Mouse (Mus musculus): Measurements from ENCODE around the gene Akap1. TPM values are rescaled to one million over a fixed set of nuclear protein-coding genes. Genes with fewer than 3 reads are reported as not detected.
A peak's percentile ranks its signal among the peaks of the same experiment; 100 is the strongest.

Gene Akap1
- polyA plus RNA-seq, 1 experiment from 2014 or later: 20.2 TPM

DNA sequence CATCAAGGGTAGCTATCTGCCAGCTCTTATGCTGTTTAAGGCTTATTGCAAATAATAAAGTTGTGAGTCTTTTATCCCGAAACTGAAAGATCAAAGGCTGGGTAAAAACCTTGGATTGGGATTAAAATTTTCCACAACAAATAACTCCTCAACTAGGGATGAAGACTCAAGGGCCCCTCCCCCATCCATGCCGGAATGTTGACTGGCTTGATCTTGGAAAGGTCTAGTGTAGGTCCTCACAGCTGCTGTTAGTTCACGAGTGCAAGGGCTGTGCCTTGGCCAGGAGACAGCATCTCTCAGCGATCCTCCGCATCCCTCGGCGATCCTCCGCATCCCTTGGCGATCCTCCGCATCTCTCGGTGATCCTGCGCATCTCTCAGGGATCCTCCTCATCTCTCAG lies 13.6 kb upstream of the Akap1 start:
- no peak overlapping the region for H3K4me2 ChIP-seq (replicated peaks)
- no peaks in the 10 kb centered on the region for H3K36me3 ChIP-seq
- no peak overlapping the region for H3K27ac ChIP-seq (replicated peaks)
- 91% methylated on average over 12 of the region's 12 CpGs for WGBS
- peaks cover 4% of the 10 kb centered on the region for H3K4me1 ChIP-seq
- ATAC-seq (ENCODE audit: insufficient number of reproducible peaks, low FRiP score, low TSS enrichment, low read depth): no peak
- no peak overlapping the region for H3K9ac ChIP-seq
- no peak overlapping the region for H3K4me3 ChIP-seq (replicated peaks)
- H3K27me3 ChIP-seq: no peaks in the 10 kb centered on the region
- H3K9me3 ChIP-seq (replicated peaks): no peaks in the 10 kb centered on the region

DNA sequence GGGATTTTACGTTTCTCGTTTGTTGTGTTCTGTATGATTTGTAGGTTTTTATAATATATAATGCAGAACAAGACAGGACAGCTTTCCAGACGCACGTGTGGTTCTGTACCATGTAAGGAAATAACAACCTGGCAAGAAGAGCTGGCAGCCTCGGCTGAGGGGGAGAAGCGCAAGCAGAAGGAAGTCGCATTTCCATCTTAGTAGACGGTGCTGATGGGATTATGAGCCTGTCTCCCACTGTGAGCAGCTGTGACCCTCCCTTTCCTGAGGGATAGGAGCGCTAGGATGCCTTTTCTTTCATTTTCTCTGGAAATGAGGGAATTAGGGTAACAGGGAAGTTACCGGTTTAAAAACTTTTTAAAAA lies 9.3 kb upstream of the Akap1 start:
- H3K4me2 ChIP-seq (replicated peaks): peak overlapping the region; percentile 47
- peaks cover 4% of the 10 kb centered on the region for H3K4me1 ChIP-seq
- peak overlapping the region; percentile 29 for H3K4me3 ChIP-seq (replicated peaks)
- no peak overlapping the region for H3K9ac ChIP-seq
- no peak overlapping the region for H3K27ac ChIP-seq (replicated peaks)
- no peaks in the 10 kb centered on the region for H3K36me3 ChIP-seq
- no peaks in the 10 kb centered on the region for H3K9me3 ChIP-seq (replicated peaks)
- ATAC-seq (ENCODE audit: insufficient number of reproducible peaks, low FRiP score, low TSS enrichment, low read depth): no peak
- peaks cover 6% of the 10 kb centered on the region; the same call in 1 of the 2 replicates for H3K27me3 ChIP-seq
- 4% methylated on average over 10 of the region's 10 CpGs for WGBS

DNA sequence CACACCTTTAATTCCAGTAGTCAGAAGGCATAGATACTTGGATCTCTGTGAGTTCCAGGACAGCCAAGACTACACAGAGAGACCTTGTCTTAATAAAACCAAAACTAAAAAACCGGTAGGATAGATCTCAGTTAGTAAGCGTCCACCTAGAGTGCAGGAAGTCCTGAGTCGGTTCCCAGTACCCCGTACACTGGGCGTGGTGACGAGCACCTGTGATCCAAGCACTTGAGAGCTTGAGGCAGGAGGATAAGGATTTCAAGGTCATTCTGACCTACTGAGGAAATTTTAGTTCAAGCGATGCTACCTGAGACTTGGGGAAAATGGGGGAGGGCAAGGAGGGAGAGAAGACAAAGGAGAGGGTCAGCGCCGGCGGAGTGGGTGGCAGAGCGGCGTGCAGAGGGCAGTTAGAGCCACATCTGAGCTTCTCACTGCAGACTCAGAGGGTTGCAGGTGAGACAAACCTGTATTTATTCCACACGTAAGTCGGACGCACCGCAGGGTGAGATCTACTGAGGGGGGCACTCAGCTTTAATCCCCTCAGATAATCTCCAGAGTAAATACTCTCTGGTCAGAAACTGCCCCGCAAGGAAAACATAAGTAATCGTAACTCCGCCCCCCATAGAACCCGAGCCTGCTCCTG lies 8.8 kb upstream of the Akap1 start:
- 3% methylated on average over 20 of the region's 20 CpGs for WGBS
- Histone ChIP-seq H3K9me3 (replicated peaks) (no peaks in the 10 kb centered on the region), H3K9ac (no peak overlapping the region), H3K4me3 (replicated peaks) (peak overlapping the region; percentile 29), H3K27me3 (peaks cover 6% of the 10 kb centered on the region; the same call in 1 of the 2 replicates), H3K36me3 (no peaks in the 10 kb centered on the region), H3K27ac (replicated peaks) (no peak overlapping the region), H3K4me2 (replicated peaks) (peak overlapping the region; percentile 47), H3K4me1 (peaks cover 4% of the 10 kb centered on the region)
- no peak for ATAC-seq (ENCODE audit: insufficient number of reproducible peaks, low FRiP score, low TSS enrichment, low read depth)

DNA sequence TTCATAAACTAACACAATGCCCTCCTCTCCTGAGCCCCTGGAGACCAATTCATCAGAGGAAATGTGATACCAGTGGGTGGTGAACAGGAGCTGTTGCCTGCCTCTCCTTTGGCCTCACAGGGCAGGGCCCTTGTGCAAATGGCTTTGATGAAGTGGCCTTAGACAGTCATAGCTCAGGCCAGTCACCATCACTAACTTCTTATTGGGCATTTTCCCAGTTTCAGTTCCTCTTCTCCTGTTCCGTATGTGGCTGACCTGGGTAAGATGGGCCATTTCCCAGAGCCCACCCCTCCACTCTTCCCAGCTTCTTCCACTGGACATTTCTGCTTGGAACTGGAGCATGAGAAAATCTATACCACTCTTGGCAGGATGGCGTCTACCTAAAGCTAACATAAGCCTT lies 5.1 kb upstream of the Akap1 start:
- no peak overlapping the region for H3K9ac ChIP-seq
- WGBS: 78% methylated on average over 2 of the region's 2 CpGs
- no peaks in the 10 kb centered on the region for H3K9me3 ChIP-seq (replicated peaks)
- H3K4me1 ChIP-seq: peaks cover 4% of the 10 kb centered on the region
- no peak overlapping the region for H3K27ac ChIP-seq (replicated peaks)
- no peak overlapping the region for H3K4me2 ChIP-seq (replicated peaks)
- no peak overlapping the region for H3K4me3 ChIP-seq (replicated peaks)
- H3K27me3 ChIP-seq: peaks cover 6% of the 10 kb centered on the region; the same call in 1 of the 2 replicates
- ATAC-seq (ENCODE audit: insufficient number of reproducible peaks, low FRiP score, low TSS enrichment, low read depth): no peak
- H3K36me3 ChIP-seq: no peaks in the 10 kb centered on the region

DNA sequence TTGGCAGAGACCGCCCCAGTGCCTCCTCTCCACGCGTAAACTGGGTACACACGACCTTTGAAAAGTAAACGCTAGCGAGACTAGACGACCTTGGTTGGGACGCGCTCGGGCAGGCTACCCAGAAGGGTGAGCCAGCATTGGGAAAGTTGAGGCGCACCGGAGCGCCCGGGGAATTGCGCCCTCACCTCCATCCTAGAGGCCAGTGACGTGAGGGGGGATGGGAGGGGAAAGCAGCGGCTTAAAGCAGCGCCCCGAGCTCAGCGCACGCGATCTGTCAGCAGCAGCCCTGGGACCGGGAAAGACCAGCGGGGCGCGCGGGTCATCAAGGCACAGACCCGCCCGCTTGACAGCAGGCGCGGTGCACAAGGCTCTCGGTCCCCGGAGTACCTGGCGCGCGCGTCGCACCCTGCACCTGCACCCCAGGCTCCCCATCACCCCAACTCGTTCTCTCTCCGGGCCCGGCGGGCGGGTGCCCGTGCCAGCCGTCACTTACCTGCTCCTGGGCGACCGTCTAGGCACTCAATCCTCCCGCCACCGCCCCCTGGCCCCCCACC lies 405 bp downstream of the Akap1 start:
- Histone ChIP-seq H3K4me1 (peaks cover 16% of the 10 kb centered on the region), H3K27ac (replicated peaks) (peak overlapping the region; percentile 90; the same call in 1 of the 2 replicates), H3K9me3 (replicated peaks) (no peaks in the 10 kb centered on the region), H3K9ac (peak overlapping the region; percentile 64), H3K27me3 (no peaks in the 10 kb centered on the region), H3K4me2 (replicated peaks) (peak overlapping the region; percentile 94), H3K36me3 (no peaks in the 10 kb centered on the region), H3K4me3 (replicated peaks) (peak overlapping the region; percentile 62)
- ATAC-seq (ENCODE audit: insufficient number of reproducible peaks, low FRiP score, low TSS enrichment, low read depth): no peak; the same call in 1 of the 2 replicates
- WGBS: under 1% methylated on average over 49 of the region's 49 CpGs

DNA sequence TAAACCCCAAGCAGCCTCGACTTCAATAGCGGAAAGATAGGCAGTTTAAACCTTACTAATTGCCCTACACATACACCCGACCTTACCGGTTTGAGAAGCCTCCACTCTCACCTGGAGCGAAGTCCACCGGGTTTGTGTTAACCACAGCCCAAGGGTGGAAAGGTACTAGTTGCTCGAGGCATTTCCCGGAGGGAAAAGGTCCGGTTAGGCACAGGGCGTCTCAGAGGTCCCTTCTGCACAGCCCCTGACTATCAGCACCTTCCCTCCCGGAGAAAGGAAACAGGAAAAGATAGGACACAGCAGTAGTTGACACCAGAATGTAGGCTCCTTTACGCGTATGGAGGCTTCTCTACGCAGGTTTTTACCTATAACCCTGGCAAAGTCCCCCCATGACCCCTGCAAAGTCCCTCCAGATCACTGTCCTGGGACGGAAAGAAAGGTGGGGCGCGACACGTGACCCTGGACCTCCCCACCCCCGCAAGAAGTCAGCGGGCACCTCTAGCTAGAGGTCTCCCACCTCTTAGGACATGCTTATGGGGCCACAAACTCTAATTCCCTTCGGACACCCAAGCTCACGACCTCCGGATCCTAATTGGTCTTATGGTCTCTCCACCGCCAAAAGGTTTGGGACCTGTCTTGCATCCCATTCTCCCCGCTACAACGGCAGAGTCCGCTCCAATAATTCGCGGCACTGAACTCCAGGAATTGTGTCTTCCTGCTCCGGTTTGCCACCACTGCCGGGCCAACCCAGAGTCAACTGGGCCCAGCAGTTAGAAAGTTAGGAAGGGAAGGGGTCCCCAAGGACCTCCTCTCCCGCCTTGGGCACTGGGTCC lies 1.1 kb downstream of the Akap1 start:
- Histone ChIP-seq H3K27me3 (no peaks in the 10 kb centered on the region), H3K9me3 (replicated peaks) (no peaks in the 10 kb centered on the region), H3K9ac (peak overlapping the region; percentile 64), H3K27ac (replicated peaks) (no peak overlapping the region), H3K36me3 (no peaks in the 10 kb centered on the region), H3K4me2 (replicated peaks) (peak overlapping the region; percentile 94), H3K4me3 (replicated peaks) (peak overlapping the region; percentile 62), H3K4me1 (peaks cover 16% of the 10 kb centered on the region)
- WGBS: 1% methylated on average over 32 of the region's 32 CpGs
- ATAC-seq (ENCODE audit: insufficient number of reproducible peaks, low FRiP score, low TSS enrichment, low read depth): no peak

DNA sequence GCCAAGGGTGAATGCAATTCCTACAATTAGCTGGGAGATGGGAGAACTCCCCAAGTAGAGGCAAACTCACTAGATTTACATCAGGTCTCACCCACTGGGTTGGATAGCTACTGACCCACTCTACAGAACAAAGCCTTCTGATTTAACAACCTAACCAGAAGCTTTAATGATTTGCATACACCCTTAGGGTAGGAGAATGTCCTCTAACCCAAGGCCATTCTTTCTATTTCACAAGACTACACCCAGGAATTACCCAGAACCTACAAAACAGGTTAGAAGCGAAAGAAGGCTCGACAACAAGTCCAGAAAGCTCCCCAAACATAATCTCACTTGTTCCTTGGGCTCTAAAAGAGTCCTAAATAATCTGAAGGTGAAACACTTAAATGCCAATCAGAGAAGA lies 2.0 kb downstream of the Akap1 start:
- Histone ChIP-seq H3K4me3 (replicated peaks) (peak overlapping the region; percentile 62), H3K9ac (no peak overlapping the region), H3K27ac (replicated peaks) (no peak overlapping the region), H3K36me3 (no peaks in the 10 kb centered on the region), H3K4me1 (peaks cover 20% of the 10 kb centered on the region), H3K9me3 (replicated peaks) (no peaks in the 10 kb centered on the region), H3K27me3 (no peaks in the 10 kb centered on the region), H3K4me2 (replicated peaks) (peak overlapping the region; percentile 94)
- WGBS: 63% methylated on average over 2 of the region's 2 CpGs
- no peak for ATAC-seq (ENCODE audit: insufficient number of reproducible peaks, low FRiP score, low TSS enrichment, low read depth)

DNA sequence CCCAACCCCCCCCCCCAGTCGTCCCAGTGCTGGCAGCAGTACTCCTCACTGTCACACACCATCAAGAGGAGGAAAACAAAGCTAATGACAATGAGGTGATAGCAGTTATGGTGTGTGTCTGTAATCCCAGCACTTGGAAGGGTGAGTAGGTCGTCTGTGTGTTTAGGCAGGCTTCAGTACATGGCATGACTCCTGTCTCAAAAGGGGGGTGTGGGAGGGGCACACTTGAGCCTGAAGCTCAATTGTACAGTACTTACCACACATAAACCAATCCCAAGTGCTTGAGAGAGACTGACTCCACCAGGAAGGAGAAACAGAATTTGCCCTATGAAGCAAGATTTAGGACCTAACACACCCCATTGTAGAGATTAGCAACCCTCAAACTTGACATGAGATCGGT lies 3.3 kb downstream of the Akap1 start:
- H3K27me3 ChIP-seq: no peaks in the 10 kb centered on the region
- no peak overlapping the region for H3K9ac ChIP-seq
- H3K36me3 ChIP-seq: no peaks in the 10 kb centered on the region
- ATAC-seq (ENCODE audit: insufficient number of reproducible peaks, low FRiP score, low TSS enrichment, low read depth): no peak
- H3K9me3 ChIP-seq (replicated peaks): no peaks in the 10 kb centered on the region
- no peak overlapping the region for H3K4me3 ChIP-seq (replicated peaks)
- no peak overlapping the region for H3K27ac ChIP-seq (replicated peaks)
- H3K4me2 ChIP-seq (replicated peaks): no peak overlapping the region
- peaks cover 33% of the 10 kb centered on the region for H3K4me1 ChIP-seq
- 63% methylated on average over 3 of the region's 3 CpGs for WGBS

DNA sequence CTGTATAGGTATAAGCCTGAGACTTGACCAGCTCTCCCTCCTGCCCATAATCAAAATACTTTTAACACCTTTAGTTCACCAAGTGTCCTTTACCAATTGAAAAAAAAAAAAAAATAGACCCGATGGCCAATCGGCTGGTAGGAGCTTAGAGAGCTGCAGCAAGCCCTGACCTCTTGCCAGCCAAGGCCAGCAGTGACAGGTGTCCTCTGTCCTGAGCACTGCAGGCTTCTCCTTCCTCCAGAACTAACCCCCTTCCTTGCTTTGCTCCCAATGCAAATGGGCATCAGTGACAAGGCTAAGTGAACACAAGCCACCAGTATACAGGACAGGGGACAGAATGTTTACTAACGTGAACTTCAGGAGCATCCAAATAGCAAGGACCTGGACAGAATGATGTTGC lies 3.7 kb downstream of the Akap1 start:
- Histone ChIP-seq H3K36me3 (no peaks in the 10 kb centered on the region), H3K4me3 (replicated peaks) (no peak overlapping the region), H3K27ac (replicated peaks) (no peak overlapping the region), H3K9ac (no peak overlapping the region), H3K4me2 (replicated peaks) (no peak overlapping the region), H3K27me3 (no peaks in the 10 kb centered on the region), H3K9me3 (replicated peaks) (no peaks in the 10 kb centered on the region), H3K4me1 (peaks cover 37% of the 10 kb centered on the region)
- whole genome bisulfite sequencing: 89% methylated on average over 3 of the region's 3 CpGs
- no peak for ATAC-seq (ENCODE audit: insufficient number of reproducible peaks, low FRiP score, low TSS enrichment, low read depth)

DNA sequence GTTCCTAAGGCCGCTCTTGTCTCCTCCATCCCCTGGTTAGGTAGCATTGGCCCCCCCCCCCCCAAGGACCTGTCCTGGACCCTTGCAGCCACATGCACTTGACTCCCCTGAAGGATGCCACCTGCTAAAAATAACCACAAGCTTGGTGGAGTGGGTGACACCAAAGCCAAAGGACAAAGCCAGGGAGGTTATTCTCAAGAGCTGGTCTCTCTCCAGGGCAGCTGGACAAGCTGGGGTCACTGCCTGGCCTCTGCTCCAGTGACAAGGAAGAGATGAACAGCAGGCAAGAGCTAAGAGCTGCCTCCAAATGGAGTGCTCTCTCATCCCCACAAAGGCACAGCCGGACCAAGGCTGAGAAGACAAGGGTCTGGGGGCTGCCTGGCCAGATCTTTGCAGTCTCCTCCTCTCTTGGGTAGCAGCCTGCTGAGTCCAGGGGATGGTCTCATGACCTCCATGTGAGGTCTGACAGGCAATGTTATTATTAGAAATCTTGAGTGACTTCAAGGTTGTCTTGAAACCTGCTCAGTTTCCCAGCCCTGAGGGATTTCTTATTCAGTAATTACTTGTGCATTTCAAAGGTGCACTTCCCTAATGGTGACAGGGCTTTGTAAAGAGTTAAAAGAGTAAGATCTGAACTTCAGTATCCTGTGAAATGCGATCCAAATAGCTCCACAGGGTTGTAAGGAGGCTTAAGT lies 6.9 kb downstream of the Akap1 start:
- H3K4me2 ChIP-seq (replicated peaks): no peak overlapping the region
- 50% methylated on average over 3 of the region's 3 CpGs for WGBS
- no peak for ATAC-seq (ENCODE audit: insufficient number of reproducible peaks, low FRiP score, low TSS enrichment, low read depth)

DNA sequence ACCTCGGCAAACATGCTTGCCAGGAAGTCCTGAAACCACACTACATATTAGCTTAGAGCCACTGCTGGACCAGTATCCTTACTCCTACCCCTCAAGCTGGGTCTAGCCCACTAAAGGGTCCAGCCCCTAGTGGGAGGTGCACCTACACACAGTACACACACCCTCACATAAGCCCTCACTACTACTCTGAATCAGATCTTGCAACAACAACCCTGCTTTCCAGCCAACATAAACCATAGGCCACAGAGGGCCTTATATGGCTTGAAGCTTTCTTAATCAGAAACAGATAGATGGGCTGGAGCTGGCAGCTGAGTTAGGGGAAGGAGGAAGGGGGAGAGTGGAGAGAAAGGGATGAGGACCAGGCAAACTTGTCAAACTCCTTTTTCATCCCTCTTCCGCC lies 8.0 kb downstream of the Akap1 start:
- H3K27ac ChIP-seq (replicated peaks): peak overlapping the region; percentile 80
- WGBS: 18% methylated on average over 2 of the region's 2 CpGs

More for the DNA sequence above, 6.9 kb downstream of the Akap1 start:
- H3K27ac ChIP-seq (replicated peaks): peak overlapping the region; percentile 80; the same call in 1 of the 2 replicates
- no peak overlapping the region for H3K9ac ChIP-seq
- H3K27me3 ChIP-seq: no peaks in the 10 kb centered on the region
- peaks cover 31% of the 10 kb centered on the region for H3K4me1 ChIP-seq
- H3K36me3 ChIP-seq: no peaks in the 10 kb centered on the region
- no peak overlapping the region for H3K4me3 ChIP-seq (replicated peaks)
- H3K9me3 ChIP-seq (replicated peaks): no peaks in the 10 kb centered on the region

More for the DNA sequence above, 8.0 kb downstream of the Akap1 start:
- peak; percentile 85 for ATAC-seq (ENCODE audit: insufficient number of reproducible peaks, low FRiP score, low TSS enrichment, low read depth)
- H3K4me2 ChIP-seq (replicated peaks): no peak overlapping the region; the same call in 1 of the 2 replicates
- no peak overlapping the region for H3K4me3 ChIP-seq (replicated peaks)
- no peaks in the 10 kb centered on the region for H3K27me3 ChIP-seq
- H3K4me1 ChIP-seq: peaks cover 29% of the 10 kb centered on the region
- H3K9me3 ChIP-seq (replicated peaks): no peaks in the 10 kb centered on the region
- no peaks in the 10 kb centered on the region for H3K36me3 ChIP-seq
- no peak overlapping the region for H3K9ac ChIP-seq

Data from embryonic facial prominence, embryonic 15.5 days (tissue).